Mouse (Mus musculus): ENCODE data around the gene Ankrd10. TPM values are rescaled to one million over a fixed set of nuclear protein-coding genes. Genes with fewer than 3 reads are reported as not detected.

Gene Ankrd10
- polyA plus RNA-seq (2017; shearing (Covaris generic)) = 53.8 TPM

GRCm38 (mm10) chr8:11635611-11636081, at the start of gene Ankrd10:
Gene Ankrd10, minus strand, starts transcription at chr8:11635757.

Other genes starting within 250 kb of the Ankrd10 start
- gene Rab20, start 157.0 kb downstream of the Ankrd10 start, polyA plus RNA-seq (2017; shearing (Covaris generic)) = 13.4 TPM
- gene Naxd, start 138.3 kb downstream of the Ankrd10 start, polyA plus RNA-seq (2017; shearing (Covaris generic)) = 74.7 TPM
- gene Cars2, start 85.0 kb downstream of the Ankrd10 start, polyA plus RNA-seq (2017; shearing (Covaris generic)) = 14.8 TPM
- gene Ing1, start 80.2 kb downstream of the Ankrd10 start, polyA plus RNA-seq (2017; shearing (Covaris generic)) = 66.0 TPM
- gene 1700016D06Rik, start 65.3 kb upstream of the Ankrd10 start, polyA plus RNA-seq (2017; shearing (Covaris generic)) = not detected
- 17.7 TPM for gene Arhgef7, start 92.0 kb upstream of the Ankrd10 start, polyA plus RNA-seq (2017; shearing (Covaris generic))
- not detected for gene Tex29, start 204.7 kb upstream of the Ankrd10 start, polyA plus RNA-seq (2017; shearing (Covaris generic))